Mouse (Mus musculus) kidney, postnatal 0 days (tissue): ENCODE results near the gene Rab11fip5. TPM values are rescaled to one million over a fixed set of nuclear protein-coding genes. Genes with fewer than 3 reads are reported as not detected.

Source experiments
- ATAC-seq: fragments of 200-750 bp; cut with Nextera tagmentation; replicated peaks from 2 replicates; pipeline ENCODE4 v1.8.0; 2017; ENCODE audit warnings: low read depth, moderate number of reproducible peaks, moderate TSS enrichment, moderate library complexity; ENCODE audit not compliant: low FRiP score
- DNase-seq: peaks from one replicate; pipeline ENCODE4 v3.0.0-alpha.2; 2016; ENCODE audit warnings: low spot score
- H3K27ac ChIP-seq: fragments of 300-500 bp; sonication (generic); 2 replicates; pipeline ENCODE4 v1.5.1; 2014; ENCODE audit warnings: mild to moderate bottlenecking
- H3K27me3 ChIP-seq: fragments of 300-500 bp; sonication (generic); 2 replicates; pipeline ENCODE4 v1.6.1; 2014; ENCODE audit warnings: low read length, mixed read lengths; ENCODE audit not compliant: insufficient read depth
- H3K36me3 ChIP-seq: fragments of 300-500 bp; sonication (generic); 2 replicates; pipeline ENCODE4 v1.6.1; 2014; ENCODE audit warnings: low read length, mixed read lengths; ENCODE audit not compliant: insufficient read depth
- H3K4me1 ChIP-seq: fragments of 300-500 bp; sonication (generic); replicated peaks from 2 replicates; pipeline ENCODE4 v1.6.1; 2014; ENCODE audit warnings: antibody characterized with exemption, low read length, mixed read lengths; ENCODE audit not compliant: insufficient read depth
- H3K4me2 ChIP-seq: fragments of 300-500 bp; sonication (generic); 2 replicates; pipeline ENCODE4 v1.6.1; 2014; ENCODE audit warnings: mild to moderate bottlenecking, low read length, moderate library complexity, mixed read lengths
- H3K4me3 ChIP-seq: fragments of 300-500 bp; sonication (generic); replicated peaks from 2 replicates; pipeline ENCODE4 v1.5.1; 2014; ENCODE audit warnings: low read depth, low read length
- H3K9ac ChIP-seq: fragments of 300-500 bp; sonication (generic); 2 replicates; pipeline ENCODE4 v1.6.1; 2014; ENCODE audit warnings: low read depth, low read length
- H3K9me3 ChIP-seq: fragments of 300-500 bp; sonication (generic); replicated peaks from 2 replicates; pipeline ENCODE4 v1.6.1; 2016; ENCODE audit warnings: low read length, inconsistent platforms, mixed read lengths
- CTCF ChIP-seq: IDR thresholded peaks from 2 replicates; pipeline ENCODE4 v1.5.1; 2016; ENCODE audit warnings: antibody characterized with exemption, low read depth, mild to moderate bottlenecking, moderate library complexity
- WGBS: fragments of 180-500 bp; shearing (Covaris S2); extraction: QIAGEN DNeasy Blood & Tissue Kit; methylation state at CpG from one replicate; pipeline ENCODE4 v1.1.7; 2014; 5-methylcytosine and 5-hydroxymethylcytosine counted together
- polyA plus RNA-seq: library from polyadenylated mRNA; unstranded; fragments of >200 nt; fragmentation: Nextera tagmentation; extraction: Ambion mirVana; gene quantifications from 2 replicates; pipeline ENCODE4 v1.2.1, GENCODE M21; 2015

Gene Rab11fip5
- polyA plus RNA-seq, 1 experiment from 2014 or later = 21.0 TPM

DNA sequence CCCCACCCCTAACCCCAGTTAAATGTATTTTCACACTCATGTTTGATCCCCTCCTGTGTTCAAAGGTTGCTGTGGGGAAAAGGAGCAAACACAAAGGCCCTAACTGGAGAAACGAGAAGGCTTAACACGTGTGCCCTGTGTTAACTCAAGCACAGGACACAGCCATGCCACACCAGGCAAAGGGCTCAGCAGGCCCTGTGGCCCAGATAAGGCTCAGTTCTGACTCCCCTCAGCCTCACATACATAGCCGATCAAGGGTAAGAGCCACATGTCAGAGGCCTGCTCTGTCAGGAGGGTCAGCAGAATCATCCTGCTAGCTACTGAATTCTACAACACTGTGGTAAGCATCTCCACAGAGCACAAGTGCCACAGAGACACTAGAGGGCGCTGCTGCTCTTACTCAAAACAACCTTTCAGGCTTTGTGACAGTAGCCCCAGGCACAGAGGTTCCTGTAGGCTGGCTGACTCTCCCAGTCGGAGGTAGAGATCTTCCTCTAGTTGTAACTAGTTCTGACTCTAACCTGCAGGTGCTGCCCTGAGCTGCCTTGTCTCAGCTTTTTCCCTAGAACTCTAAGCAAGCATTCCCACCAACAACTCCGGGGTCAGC, 28.3 kb downstream of the Rab11fip5 start:
- H3K4me3 ChIP-seq = no peak overlapping the region
- WGBS = 43% methylated on average over 6 of the region's 6 CpGs
- TF ChIP-seq CTCF = peak; percentile 97
- no peaks in the 10 kb centered on the region for H3K9me3 ChIP-seq
- 0 out of 2 replicates have a peak, but pooled peaks cover 5% of the 10 kb centered on the region for H3K4me1 ChIP-seq
- DNase-seq = peak; percentile 96
- no peak overlapping the region for H3K9ac ChIP-seq
- peak; percentile 67 for ATAC-seq
- H3K36me3 ChIP-seq = 0 out of 2 replicates have a peak, but pooled peaks cover 19% of the 10 kb centered on the region
- no peak overlapping the region for H3K4me2 ChIP-seq
- no peak overlapping the region for H3K27ac ChIP-seq
- no peaks in the 10 kb centered on the region for H3K27me3 ChIP-seq

DNA sequence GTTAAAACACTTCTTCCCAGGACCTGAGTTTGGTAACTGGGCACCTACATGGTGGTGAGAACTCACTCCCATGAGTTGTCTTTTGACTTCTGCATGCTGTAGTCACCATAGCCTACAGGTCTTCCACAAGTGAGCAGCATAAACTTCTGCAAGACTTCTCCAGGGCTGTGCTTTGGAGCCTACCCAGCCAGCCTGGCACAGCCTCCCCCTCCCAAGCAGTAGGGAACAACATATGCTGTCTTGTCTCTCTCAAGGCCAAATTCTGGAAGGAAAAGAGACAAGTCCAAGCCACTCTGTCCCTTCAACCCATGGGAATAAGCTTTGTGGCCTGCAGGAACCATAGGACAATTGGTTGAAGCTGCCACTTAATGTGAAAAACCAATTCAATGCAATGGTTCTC, 29.5 kb downstream of the Rab11fip5 start:
- no peaks in the 10 kb centered on the region for H3K9me3 ChIP-seq
- 0 out of 2 replicates have a peak, but pooled peaks cover 5% of the 10 kb centered on the region for H3K4me1 ChIP-seq
- 0 out of 2 replicates have a peak, but pooled peaks cover 22% of the 10 kb centered on the region for H3K36me3 ChIP-seq
- H3K27ac ChIP-seq = no peak overlapping the region
- H3K27me3 ChIP-seq = no peaks in the 10 kb centered on the region
- H3K4me2 ChIP-seq = no peak overlapping the region
- no peak for TF ChIP-seq CTCF
- no peak overlapping the region for H3K9ac ChIP-seq
- DNase-seq (no peak), ATAC-seq (no peak)
- H3K4me3 ChIP-seq = no peak overlapping the region

DNA sequence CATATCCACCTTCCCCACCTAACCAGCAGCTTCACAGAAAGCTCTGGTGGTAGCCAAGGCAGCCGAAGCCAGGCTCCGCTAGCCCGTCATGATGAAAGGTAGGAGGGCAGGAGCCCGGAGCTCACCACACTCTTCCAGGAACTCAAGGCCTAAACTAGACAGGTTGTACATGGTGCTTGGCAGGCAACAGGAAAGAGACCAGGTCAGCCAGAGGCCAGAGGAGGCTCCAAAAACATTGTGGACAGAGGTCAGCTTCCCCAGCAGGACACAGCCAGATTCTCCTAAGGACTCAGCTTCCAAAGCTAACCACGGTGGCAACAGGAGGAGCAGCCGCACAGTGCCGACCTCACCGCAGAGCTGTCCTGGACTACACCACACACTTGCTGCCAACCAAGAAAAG, 31.4 kb downstream of the Rab11fip5 start:
- Histone ChIP-seq H3K27me3 (no peaks in the 10 kb centered on the region), H3K9me3 (no peaks in the 10 kb centered on the region), H3K27ac (no peak overlapping the region), H3K9ac (no peak overlapping the region), H3K4me2 (no peak overlapping the region), H3K4me1 (no peaks in the 10 kb centered on the region), H3K4me3 (no peak overlapping the region), H3K36me3 (0 out of 2 replicates have a peak, but pooled peaks cover 21% of the 10 kb centered on the region)
- WGBS = 77% methylated on average over 8 of the region's 8 CpGs
- ATAC-seq (no peak), DNase-seq (no peak)
- TF ChIP-seq CTCF = no peak

DNA sequence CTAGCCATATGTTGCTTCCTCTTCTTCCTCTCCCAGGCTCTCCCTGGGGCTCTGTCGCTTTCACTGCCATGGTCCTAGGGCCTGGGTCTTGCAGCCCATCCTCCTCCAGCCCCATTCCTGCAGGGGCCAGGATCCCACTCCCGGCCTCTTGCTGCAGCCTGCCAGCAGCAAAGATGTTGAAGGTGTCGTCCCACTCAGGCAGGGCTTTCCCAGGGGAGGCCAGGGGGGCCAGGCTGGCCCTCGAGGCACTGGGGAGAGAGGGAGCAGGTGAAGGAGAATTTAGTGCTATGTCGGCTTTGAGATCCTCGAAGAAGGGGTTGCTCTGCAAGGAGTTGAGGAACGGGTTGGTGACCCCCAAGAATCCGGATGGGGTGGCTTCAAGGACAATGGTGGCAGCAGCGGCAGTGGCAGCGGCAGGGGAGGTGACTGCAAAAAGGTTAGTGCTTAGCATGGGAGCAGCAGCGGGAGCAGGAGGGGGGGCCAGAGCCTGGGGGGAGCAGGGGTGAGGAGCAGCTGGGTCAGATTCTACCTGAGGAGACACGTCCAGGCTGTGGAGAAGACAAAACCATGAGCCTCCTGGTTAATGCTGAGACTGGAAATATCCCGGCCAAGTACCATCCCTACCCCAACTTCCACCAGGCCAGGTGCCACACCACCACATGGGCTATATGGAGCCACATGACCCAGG, 32.5 kb downstream of the Rab11fip5 start:
- WGBS = 75% methylated on average over 13 of the region's 13 CpGs
- TF ChIP-seq CTCF = no peak
- no peaks in the 10 kb centered on the region for H3K4me1 ChIP-seq
- H3K27ac ChIP-seq = no peak overlapping the region
- H3K9me3 ChIP-seq = no peaks in the 10 kb centered on the region
- no peak for ATAC-seq
- H3K4me2 ChIP-seq = no peak overlapping the region
- no peak overlapping the region for H3K4me3 ChIP-seq
- DNase-seq = no peak
- 0 out of 2 replicates have a peak, but pooled peaks cover 24% of the 10 kb centered on the region for H3K36me3 ChIP-seq
- H3K27me3 ChIP-seq = no peaks in the 10 kb centered on the region
- H3K9ac ChIP-seq = no peak overlapping the region

DNA sequence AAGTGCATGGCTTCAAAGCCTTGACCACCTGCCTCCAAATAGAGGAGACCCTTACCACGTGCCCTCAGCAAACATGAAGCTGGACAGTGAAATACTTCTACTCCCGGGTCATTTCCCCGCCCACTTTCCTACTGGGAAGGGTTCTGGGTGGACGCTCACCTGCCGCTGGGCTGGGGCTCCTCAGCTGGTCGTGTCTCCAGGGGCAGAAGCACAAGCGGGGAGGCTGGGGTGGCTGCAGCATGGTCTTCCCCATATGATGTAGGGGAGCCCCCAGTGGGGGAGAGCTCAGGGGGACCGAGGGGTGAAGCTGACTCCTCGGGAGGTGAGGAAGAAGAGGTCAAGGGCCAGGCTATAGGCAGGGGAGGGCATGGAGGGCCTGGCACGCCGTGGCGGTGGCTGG, 34.2 kb downstream of the Rab11fip5 start:
- Histone ChIP-seq H3K4me1 (no peaks in the 10 kb centered on the region), H3K4me3 (no peak overlapping the region), H3K9me3 (no peaks in the 10 kb centered on the region), H3K9ac (no peak overlapping the region), H3K36me3 (0 out of 2 replicates have a peak, but pooled peaks cover 25% of the 10 kb centered on the region), H3K27me3 (no peaks in the 10 kb centered on the region), H3K4me2 (no peak overlapping the region), H3K27ac (no peak overlapping the region)
- TF ChIP-seq CTCF = no peak
- DNase-seq (no peak), ATAC-seq (no peak)
- 68% methylated on average over 12 of the region's 12 CpGs for WGBS

DNA sequence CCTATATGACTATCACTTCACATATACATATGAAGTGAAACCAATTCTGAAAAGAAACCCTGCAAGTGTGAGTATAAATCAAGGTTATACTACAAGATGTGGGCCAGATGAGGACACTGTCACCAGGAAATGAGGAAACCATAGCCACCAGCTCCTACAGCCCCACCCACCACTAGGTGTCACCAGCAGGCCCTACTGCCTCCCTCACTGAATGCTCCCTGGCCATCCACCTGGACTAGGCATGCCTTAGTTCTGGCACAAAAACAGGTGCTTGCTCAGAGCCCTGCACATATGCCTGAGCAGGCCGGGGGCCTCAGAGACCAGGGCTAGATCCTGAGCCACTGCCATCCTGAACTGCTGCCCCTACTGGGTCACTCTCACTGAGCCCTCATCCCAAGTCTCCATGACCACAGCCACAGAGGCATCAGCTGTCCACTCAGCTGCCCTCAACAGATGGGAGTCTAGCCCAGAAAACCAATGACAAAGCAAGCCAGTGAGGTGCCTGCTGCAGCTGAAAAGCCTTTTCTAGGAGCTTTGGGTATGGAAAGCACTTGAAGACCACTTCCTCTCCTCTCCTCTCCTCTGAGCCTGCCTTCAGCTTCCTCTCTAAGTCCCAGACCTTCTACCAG, 35.0 kb downstream of the Rab11fip5 start:
- TF ChIP-seq CTCF = peak; percentile 71
- ATAC-seq (no peak), DNase-seq (peak; percentile 44)
- Histone ChIP-seq H3K4me3 (no peak overlapping the region), H3K9me3 (no peaks in the 10 kb centered on the region), H3K27ac (no peak overlapping the region), H3K4me1 (no peaks in the 10 kb centered on the region), H3K27me3 (no peaks in the 10 kb centered on the region), H3K9ac (no peak overlapping the region), H3K4me2 (no peak overlapping the region), H3K36me3 (0 out of 2 replicates have a peak, but pooled peaks cover 25% of the 10 kb centered on the region)
- 82% methylated on average over 1 of the region's 1 CpGs for WGBS
